Mouse (Mus musculus) midbrain, embryonic 14.5 days (tissue): ENCODE data around the gene Cyp26a1. TPM values are rescaled to one million over a fixed set of nuclear protein-coding genes. Genes with fewer than 3 reads are reported as not detected.

Experiments
- ATAC-seq: fragments of 200-750 bp; cut with Nextera tagmentation; 2 replicates; pipeline ENCODE4 v1.8.0; 2017; ENCODE audit warnings: moderate number of reproducible peaks, moderate library complexity; ENCODE audit not compliant: low FRiP score, low TSS enrichment
- DNase-seq: peaks from one replicate; pipeline ENCODE4 v3.0.0-alpha.2; 2015
- H3K27ac ChIP-seq: fragments of 300-500 bp; sonication (generic); replicated peaks from 2 replicates; pipeline ENCODE4 v1.5.1; 2014; ENCODE audit warnings: mild to moderate bottlenecking, low read depth, low read length, moderate library complexity
- H3K27me3 ChIP-seq: fragments of 300-500 bp; sonication (generic); 2 replicates; pipeline ENCODE4 v1.6.1; 2014; ENCODE audit warnings: low read length, control low read depth, mixed read lengths; ENCODE audit not compliant: control insufficient read depth, insufficient read depth
- H3K36me3 ChIP-seq: fragments of 300-500 bp; sonication (generic); 2 replicates; pipeline ENCODE4 v1.6.1; 2014; ENCODE audit warnings: low read length, control low read depth; ENCODE audit not compliant: control insufficient read depth, insufficient read depth
- H3K4me1 ChIP-seq: fragments of 300-500 bp; sonication (generic); 2 replicates; pipeline ENCODE4 v1.6.1; 2014; ENCODE audit warnings: mild to moderate bottlenecking, antibody characterized with exemption, low read length, control low read depth; ENCODE audit not compliant: control insufficient read depth, insufficient read depth
- H3K4me2 ChIP-seq: fragments of 300-500 bp; sonication (generic); 2 replicates; pipeline ENCODE4 v1.6.1; 2014; ENCODE audit warnings: mild to moderate bottlenecking, low read length, moderate library complexity
- H3K4me3 ChIP-seq: fragments of 300-500 bp; sonication (generic); replicated peaks from 2 replicates; pipeline ENCODE4 v1.5.1; 2014; ENCODE audit warnings: low read depth, low read length
- H3K9ac ChIP-seq: fragments of 300-500 bp; sonication (generic); replicated peaks from 2 replicates; pipeline ENCODE4 v1.6.1; 2014; ENCODE audit warnings: mild to moderate bottlenecking, low read length, moderate library complexity
- H3K9me3 ChIP-seq: fragments of 300-500 bp; sonication (generic); 2 replicates; pipeline ENCODE4 v1.6.1; 2016; ENCODE audit warnings: low read length, control low read depth, mixed read lengths; ENCODE audit not compliant: control insufficient read depth
- WGBS: fragments of 180-500 bp; shearing (Covaris S2); extraction: QIAGEN DNeasy Blood & Tissue Kit; methylation state at CpG from one replicate; pipeline ENCODE4 v1.1.7; 2014; 5-methylcytosine and 5-hydroxymethylcytosine counted together
- polyA plus RNA-seq: library from polyadenylated mRNA; unstranded; fragments of >200 nt; fragmentation: Nextera tagmentation; extraction: Ambion mirVana; gene quantifications from 2 replicates; pipeline ENCODE4 v1.2.1, GENCODE M21; 2014

The Cyp26a1 gene
- polyA plus RNA-seq, 1 experiment from 2014 or later: not detected

DNA sequence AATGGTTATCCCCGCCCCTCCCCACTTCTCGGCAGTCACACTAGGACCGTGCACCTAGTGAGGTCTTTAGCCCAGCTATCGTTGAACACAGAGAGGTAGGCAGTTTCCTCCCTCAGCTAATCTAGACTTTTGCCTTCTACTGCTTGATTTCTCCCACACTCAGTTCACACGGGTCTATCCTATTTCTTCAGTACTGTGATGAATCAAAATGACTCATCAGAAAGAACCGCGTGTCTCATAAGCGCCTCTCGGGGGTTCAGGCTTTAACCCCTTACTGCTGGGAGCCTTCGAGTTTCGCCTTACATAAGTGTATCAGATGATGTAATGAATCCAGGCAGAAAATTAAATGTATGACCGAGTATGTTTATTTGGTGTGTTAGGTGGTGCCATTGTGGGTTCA is 24.2 kb upstream of the Cyp26a1 start:
- ATAC-seq: no peak
- Histone ChIP-seq H3K4me1 (no peaks in the 10 kb centered on the region), H3K9me3 (no peaks in the 10 kb centered on the region), H3K9ac (no peak overlapping the region), H3K27me3 (no peaks in the 10 kb centered on the region), H3K4me2 (no peak overlapping the region), H3K36me3 (no peaks in the 10 kb centered on the region), H3K4me3 (no peak overlapping the region), H3K27ac (no peak overlapping the region)
- no peak for DNase-seq
- WGBS: 42% methylated on average over 12 of the region's 12 CpGs

DNA sequence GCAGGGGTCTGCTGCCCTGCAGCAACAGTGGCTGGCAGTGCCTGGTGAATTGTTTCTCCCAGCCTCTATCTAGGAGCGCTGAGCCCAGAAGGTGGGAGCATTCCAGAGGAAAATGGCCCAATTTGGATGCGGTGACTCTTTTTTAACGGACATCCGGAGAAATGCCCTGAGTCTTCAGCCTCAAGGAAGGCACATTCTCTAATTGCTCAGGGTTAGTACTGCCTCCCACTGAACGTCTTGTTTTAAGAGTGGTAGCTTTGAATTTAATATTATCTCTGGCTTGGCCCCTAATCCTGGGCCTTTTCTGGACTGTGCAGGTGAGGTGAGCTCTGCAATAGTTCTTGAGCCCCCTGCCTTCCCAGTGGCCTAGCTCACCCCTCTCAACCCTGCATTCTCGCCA is 12.3 kb upstream of the Cyp26a1 start, which contains the start of gene Cyp26c1:
TSS of gene Cyp26c1 (plus strand) at position 301 of the 400 bp plus-strand sequence.
- Histone ChIP-seq H3K9me3 (no peaks in the 10 kb centered on the region), H3K9ac (no peak within 1 kb of the TSS), H3K36me3 (no peaks in the 10 kb centered on the region), H3K27ac (no peak within 1 kb of the TSS), H3K4me2 (no peak within 1 kb of the TSS), H3K4me1 (no peaks in the 10 kb centered on the region), H3K4me3 (no peak within 1 kb of the TSS), H3K27me3 (peaks cover 75% of the 10 kb centered on the region)
- ATAC-seq (no peak), DNase-seq (no peak)
- 6% methylated on average over 6 of the region's 6 CpGs for WGBS

DNA sequence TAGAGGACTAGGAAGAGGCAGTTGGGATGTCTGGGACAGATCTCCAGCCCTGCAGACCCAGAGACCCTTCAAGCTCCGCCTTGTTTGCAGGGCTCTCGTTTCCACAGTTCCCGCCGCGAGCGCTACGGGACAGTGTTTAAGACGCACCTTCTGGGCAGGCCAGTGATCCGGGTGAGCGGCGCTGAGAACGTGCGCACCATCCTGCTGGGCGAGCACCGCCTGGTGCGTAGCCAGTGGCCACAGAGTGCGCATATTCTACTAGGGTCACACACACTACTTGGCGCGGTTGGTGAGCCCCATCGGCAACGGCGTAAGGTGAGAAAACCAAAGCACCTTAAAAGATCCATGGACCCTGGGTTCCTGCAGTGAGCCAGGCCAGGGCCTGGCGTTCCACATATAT is 11.3 kb upstream of the Cyp26a1 start:
- H3K9me3 ChIP-seq: no peaks in the 10 kb centered on the region
- 2% methylated on average over 23 of the region's 23 CpGs for WGBS
- H3K36me3 ChIP-seq: no peaks in the 10 kb centered on the region
- no peak overlapping the region for H3K4me3 ChIP-seq
- no peak overlapping the region for H3K9ac ChIP-seq
- no peak for DNase-seq
- H3K27me3 ChIP-seq: peaks cover 86% of the 10 kb centered on the region
- H3K27ac ChIP-seq: no peak overlapping the region
- H3K4me1 ChIP-seq: no peaks in the 10 kb centered on the region
- no peak for ATAC-seq
- H3K4me2 ChIP-seq: no peak overlapping the region

DNA sequence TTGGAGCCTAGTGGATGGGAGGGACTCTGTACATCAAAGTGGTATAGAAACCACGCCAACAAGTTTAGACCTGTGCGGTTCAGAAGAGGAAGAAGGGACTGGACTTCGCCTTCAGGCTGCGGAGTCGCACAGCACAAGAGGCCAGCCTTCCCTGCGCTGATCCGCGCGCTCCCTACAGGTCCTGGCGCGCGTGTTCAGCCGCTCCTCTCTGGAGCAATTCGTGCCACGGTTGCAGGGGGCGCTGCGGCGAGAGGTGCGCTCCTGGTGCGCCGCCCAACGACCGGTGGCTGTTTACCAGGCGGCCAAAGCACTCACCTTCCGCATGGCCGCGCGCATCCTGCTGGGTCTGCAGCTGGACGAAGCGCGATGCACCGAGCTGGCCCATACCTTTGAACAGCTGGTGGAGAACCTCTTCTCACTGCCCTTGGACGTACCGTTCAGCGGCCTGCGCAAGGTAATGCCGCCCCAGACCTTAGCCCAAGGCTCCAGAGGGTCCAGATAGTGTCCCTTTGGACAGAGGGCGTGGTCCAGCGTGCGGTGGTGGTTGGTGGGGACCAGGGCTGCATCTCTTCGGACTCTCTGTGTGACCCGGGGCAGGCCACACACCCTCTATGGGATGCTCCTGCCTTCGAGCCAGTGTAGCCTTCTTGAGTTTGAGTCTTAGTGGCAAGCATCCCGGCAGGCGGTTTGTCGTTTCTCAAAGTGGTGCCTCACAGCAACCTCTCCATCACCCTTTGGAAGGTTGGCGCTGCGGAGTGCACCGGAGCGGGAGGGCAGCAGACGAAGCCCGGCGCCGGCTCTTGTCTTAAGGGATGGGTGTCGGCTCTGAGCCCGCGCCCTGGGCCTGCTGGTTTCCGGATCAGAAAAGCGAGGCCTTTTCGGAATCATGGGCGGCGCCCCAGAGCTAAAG is 10.4 kb upstream of the Cyp26a1 start:
- H3K27ac ChIP-seq: no peak overlapping the region
- H3K27me3 ChIP-seq: peaks cover 91% of the 10 kb centered on the region
- DNase-seq: no peak
- no peak overlapping the region for H3K4me3 ChIP-seq
- no peak overlapping the region for H3K4me2 ChIP-seq
- no peaks in the 10 kb centered on the region for H3K4me1 ChIP-seq
- no peak for ATAC-seq
- H3K9ac ChIP-seq: no peak overlapping the region
- no peaks in the 10 kb centered on the region for H3K9me3 ChIP-seq
- H3K36me3 ChIP-seq: no peaks in the 10 kb centered on the region
- 3% methylated on average over 62 of the region's 62 CpGs for WGBS

DNA sequence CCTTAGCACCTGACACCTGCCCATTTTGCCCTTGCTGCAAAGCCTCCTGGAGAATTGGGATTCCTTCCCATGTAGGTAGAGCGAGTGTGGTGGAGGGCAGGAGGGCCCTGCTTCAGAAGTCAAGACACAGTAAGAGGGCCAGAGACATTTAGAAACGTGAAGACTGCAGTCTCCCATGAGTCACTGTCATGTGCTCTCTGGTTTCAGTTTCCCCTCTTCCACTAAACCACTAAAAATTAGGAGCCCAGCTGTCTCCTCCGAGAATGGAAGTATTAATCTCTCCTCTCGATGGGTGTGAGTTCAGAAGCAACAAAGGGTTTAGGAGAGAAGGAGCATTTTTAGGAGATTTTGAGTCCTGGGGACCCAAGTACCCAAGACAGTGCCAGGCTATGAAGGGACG is 8.1 kb upstream of the Cyp26a1 start:
- Histone ChIP-seq H3K4me3 (no peak overlapping the region), H3K9me3 (no peaks in the 10 kb centered on the region), H3K27ac (no peak overlapping the region), H3K36me3 (no peaks in the 10 kb centered on the region), H3K27me3 (peaks cover 100% of the 10 kb centered on the region), H3K9ac (no peak overlapping the region), H3K4me1 (peaks cover 8% of the 10 kb centered on the region; the same call in 1 of the 2 replicates), H3K4me2 (no peak overlapping the region)
- ATAC-seq (no peak), DNase-seq (no peak)
- 56% methylated on average over 5 of the region's 5 CpGs for whole genome bisulfite sequencing

DNA sequence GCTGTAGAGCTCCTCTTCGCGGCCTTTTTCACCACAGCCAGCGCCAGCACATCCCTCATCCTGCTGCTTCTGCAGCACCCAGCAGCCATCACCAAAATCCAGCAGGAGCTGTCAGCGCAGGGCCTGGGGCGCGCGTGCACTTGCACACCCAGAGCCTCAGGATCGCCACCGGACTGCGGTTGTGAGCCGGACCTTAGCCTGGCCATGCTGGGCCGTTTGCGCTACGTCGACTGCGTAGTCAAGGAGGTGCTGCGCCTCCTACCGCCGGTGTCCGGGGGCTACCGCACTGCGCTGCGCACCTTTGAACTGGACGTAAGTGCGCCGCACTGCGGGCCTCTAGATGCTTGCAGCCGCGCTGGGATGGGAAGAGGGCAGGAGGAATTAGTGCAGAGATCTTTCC is 6.9 kb upstream of the Cyp26a1 start:
- Histone ChIP-seq H3K4me1 (peaks cover 8% of the 10 kb centered on the region; the same call in 1 of the 2 replicates), H3K36me3 (no peaks in the 10 kb centered on the region), H3K9ac (no peak overlapping the region), H3K9me3 (no peaks in the 10 kb centered on the region), H3K27ac (no peak overlapping the region), H3K4me2 (0 out of 2 replicates have a peak overlapping the region, but pooled peaks have one; percentile 29), H3K4me3 (no peak overlapping the region), H3K27me3 (peaks cover 100% of the 10 kb centered on the region)
- no peak for ATAC-seq
- DNase-seq: peak; percentile 40
- 3% methylated on average over 29 of the region's 29 CpGs for WGBS

DNA sequence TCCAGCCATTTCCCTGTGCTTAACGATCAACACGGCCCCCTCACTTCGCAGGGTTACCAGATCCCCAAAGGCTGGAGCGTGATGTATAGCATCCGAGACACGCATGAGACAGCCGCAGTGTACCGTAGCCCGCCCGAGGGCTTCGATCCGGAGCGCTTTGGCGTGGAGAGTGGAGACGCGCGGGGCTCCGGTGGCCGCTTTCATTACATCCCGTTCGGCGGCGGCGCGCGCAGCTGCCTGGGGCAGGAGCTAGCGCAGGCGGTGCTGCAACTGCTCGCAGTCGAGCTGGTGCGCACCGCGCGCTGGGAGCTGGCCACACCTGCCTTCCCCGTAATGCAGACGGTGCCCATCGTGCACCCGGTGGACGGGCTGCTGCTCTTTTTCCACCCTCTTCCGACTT is 4.7 kb upstream of the Cyp26a1 start:
- Histone ChIP-seq H3K4me1 (peaks cover 10% of the 10 kb centered on the region), H3K9me3 (no peaks in the 10 kb centered on the region), H3K9ac (no peak overlapping the region), H3K27ac (no peak overlapping the region), H3K36me3 (no peaks in the 10 kb centered on the region), H3K27me3 (peaks cover 100% of the 10 kb centered on the region), H3K4me2 (peak overlapping the region; percentile 57), H3K4me3 (peak overlapping the region; percentile 33)
- peak; percentile 81 for DNase-seq
- WGBS: under 1% methylated on average over 40 of the region's 40 CpGs
- ATAC-seq: peak; percentile 44; the same call in 1 of the 2 replicates

DNA sequence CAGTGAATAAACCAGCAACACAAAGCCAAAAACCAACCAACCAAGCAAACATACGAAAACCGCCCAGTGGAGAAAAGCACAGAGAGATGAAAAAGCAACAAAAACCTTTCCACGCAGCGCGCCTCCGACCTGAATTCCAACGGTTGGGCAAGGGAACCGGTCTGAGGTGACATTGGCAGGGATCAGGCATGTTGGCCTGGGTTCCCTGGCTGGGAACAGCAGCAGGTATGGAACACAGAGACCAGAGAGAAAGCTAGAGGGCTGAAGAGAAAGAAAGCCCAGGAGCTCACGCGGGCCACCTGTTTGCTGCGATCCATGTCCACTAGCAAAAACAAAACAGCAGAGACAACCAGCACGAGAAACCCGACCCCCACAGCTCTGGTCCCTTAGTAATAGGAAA is 2.5 kb upstream of the Cyp26a1 start:
- H3K4me3 ChIP-seq: no peak overlapping the region
- H3K9me3 ChIP-seq: no peaks in the 10 kb centered on the region
- no peak overlapping the region for H3K4me2 ChIP-seq
- peaks cover 100% of the 10 kb centered on the region for H3K27me3 ChIP-seq
- ATAC-seq (no peak), DNase-seq (no peak)
- H3K9ac ChIP-seq: no peak overlapping the region
- 32% methylated on average over 13 of the region's 13 CpGs for WGBS
- no peaks in the 10 kb centered on the region for H3K36me3 ChIP-seq
- peaks cover 18% of the 10 kb centered on the region for H3K4me1 ChIP-seq
- no peak overlapping the region for H3K27ac ChIP-seq
